Mouse (Mus musculus) intestine, embryonic 16.5 days (tissue): ENCODE measurements around the gene Phf6. TPM values are rescaled to one million over a fixed set of nuclear protein-coding genes. Genes with fewer than 3 reads are reported as not detected.
"Not testable (repeated sequence)": the region's sequence is repeated elsewhere in the genome, so short reads cannot be mapped to it uniquely, and the experiment has no call there.

Experiments
- ATAC-seq: fragments of 200-750 bp; cut with Nextera tagmentation; 2 replicates; pipeline ENCODE4 v1.8.0; 2017; ENCODE audit warnings: moderate TSS enrichment, moderate library complexity
- H3K27ac ChIP-seq: fragments of 300-500 bp; sonication (generic); 2 replicates; pipeline ENCODE4 v1.5.1; 2014; ENCODE audit warnings: mild to moderate bottlenecking, low read length
- H3K27me3 ChIP-seq: fragments of 300-500 bp; sonication (generic); replicated peaks from 2 replicates; pipeline ENCODE4 v1.6.1; 2014; ENCODE audit warnings: low read length, control low read depth, mixed read lengths; ENCODE audit not compliant: control insufficient read depth, insufficient read depth
- H3K36me3 ChIP-seq: fragments of 300-500 bp; sonication (generic); 2 replicates; pipeline ENCODE4 v1.6.1; 2014; ENCODE audit warnings: low read length, control low read depth; ENCODE audit not compliant: control insufficient read depth, insufficient read depth
- H3K4me1 ChIP-seq: fragments of 300-500 bp; sonication (generic); 2 replicates; pipeline ENCODE4 v1.6.1; 2014; ENCODE audit warnings: low read length, control low read depth, mixed read lengths; ENCODE audit not compliant: control insufficient read depth, insufficient read depth
- H3K4me2 ChIP-seq: fragments of 300-500 bp; sonication (generic); 2 replicates; pipeline ENCODE4 v1.6.1; 2014; ENCODE audit warnings: low read depth, low read length, control low read depth
- H3K4me3 ChIP-seq: fragments of 300-500 bp; sonication (generic); 2 replicates; pipeline ENCODE4 v1.5.1; 2014; ENCODE audit warnings: mild to moderate bottlenecking, low read length
- H3K9ac ChIP-seq: fragments of 300-500 bp; sonication (generic); 2 replicates; pipeline ENCODE4 v1.6.1; 2014; ENCODE audit warnings: low read depth, low read length
- H3K9me3 ChIP-seq: fragments of 300-500 bp; sonication (generic); 2 replicates; pipeline ENCODE4 v1.6.1; 2016; ENCODE audit warnings: low read length, control low read depth; ENCODE audit not compliant: control insufficient read depth
- WGBS: fragments of 180-500 bp; shearing (Covaris S2); extraction: QIAGEN DNeasy Blood & Tissue Kit; methylation state at CpG from one replicate; pipeline ENCODE4 v1.1.7; 2014; 5-methylcytosine and 5-hydroxymethylcytosine counted together
- polyA plus RNA-seq: library from polyadenylated mRNA; unstranded; fragments of >200 nt; fragmentation: Nextera tagmentation; extraction: Ambion mirVana; gene quantifications from 2 replicates; pipeline ENCODE4 v1.2.1, GENCODE M21; 2015

Phf6 gene
- polyA plus RNA-seq = 19.9 and 21.9 TPM in 2 replicates

- ATAC-seq = peak; percentile 100
- H3K4me2 ChIP-seq = peak within 1 kb of the TSS; percentile 57
- WGBS = 22% methylated on average over 54 of the region's 54 CpGs
- no peaks in the 10 kb centered on the region for H3K9me3 ChIP-seq
- no peaks in the 10 kb centered on the region for H3K36me3 ChIP-seq
- peak within 1 kb of the TSS; percentile 90 for H3K27ac ChIP-seq
- H3K9ac ChIP-seq = peak within 1 kb of the TSS; percentile 81
- H3K4me3 ChIP-seq = peak within 1 kb of the TSS; percentile 67
- H3K4me1 ChIP-seq = no peaks in the 10 kb centered on the region
- H3K27me3 ChIP-seq = no peaks in the 10 kb centered on the region
Measured at GRCm38 (mm10) chrX:52911587-52912371, at the start of gene Phf6. Gene Phf6 (plus strand): TSS chrX:52912266.

- Histone ChIP-seq H3K27me3 (no peaks in the 10 kb centered on the region), H3K4me3 (no peak overlapping the region), H3K9ac (no peak overlapping the region), H3K36me3 (no peaks in the 10 kb centered on the region), H3K4me2 (no peak overlapping the region), H3K9me3 (no peaks in the 10 kb centered on the region), H3K4me1 (no peaks in the 10 kb centered on the region), H3K27ac (no peak overlapping the region)
- 64% methylated on average over 2 of the region's 2 CpGs for WGBS
- no peak for ATAC-seq
Measured at GRCm38 (mm10) chrX:52864126-52864525, 47.9 kb upstream of the Phf6 start.

GRCm38 (mm10) chrX:52898486-52898885 lies 13.6 kb upstream of the Phf6 start:
- not testable (repeated sequence) for H3K4me2 ChIP-seq, ATAC-seq, H3K4me3 ChIP-seq, H3K36me3 ChIP-seq, H3K9me3 ChIP-seq, H3K4me1 ChIP-seq, H3K27ac ChIP-seq, H3K9ac ChIP-seq, H3K27me3 ChIP-seq
- 90% methylated on average over 11 of the region's 27 CpGs for WGBS

GRCm38 (mm10) chrX:52912372-52912728 lies 284 bp downstream of the Phf6 start:
- Histone ChIP-seq H3K4me2 (peak overlapping the region; percentile 52), H3K27me3 (no peaks in the 10 kb centered on the region), H3K9ac (peak overlapping the region; percentile 81), H3K4me3 (peak overlapping the region; percentile 67), H3K9me3 (no peaks in the 10 kb centered on the region), H3K36me3 (no peaks in the 10 kb centered on the region), H3K27ac (peak overlapping the region; percentile 90), H3K4me1 (no peaks in the 10 kb centered on the region)
- ATAC-seq = no peak; the same call in 1 of the 2 replicates
- WGBS = 20% methylated on average over 19 of the region's 26 CpGs

GRCm38 (mm10) chrX:52912826-52913701 lies 998 bp downstream of the Phf6 start:
- H3K9ac ChIP-seq = peak overlapping the region; percentile 81
- no peaks in the 10 kb centered on the region for H3K27me3 ChIP-seq
- peak overlapping the region; percentile 52 for H3K4me2 ChIP-seq
- H3K4me1 ChIP-seq = no peaks in the 10 kb centered on the region
- peak overlapping the region; percentile 67 for H3K4me3 ChIP-seq
- no peaks in the 10 kb centered on the region for H3K9me3 ChIP-seq
- peak; percentile 3; the same call in 1 of the 2 replicates for ATAC-seq
- H3K27ac ChIP-seq = 0 out of 2 replicates have a peak overlapping the region, but pooled peaks have one; percentile 23
- no peaks in the 10 kb centered on the region for H3K36me3 ChIP-seq
- 14% methylated on average over 31 of the region's 31 CpGs for WGBS

GRCm38 (mm10) chrX:52913856-52914255 lies 1.8 kb downstream of the Phf6 start:
- Histone ChIP-seq H3K36me3 (no peaks in the 10 kb centered on the region), H3K27ac (no peak overlapping the region), H3K9ac (no peak overlapping the region), H3K4me2 (peak overlapping the region; percentile 22; the same call in 1 of the 2 replicates), H3K4me1 (no peaks in the 10 kb centered on the region), H3K4me3 (no peak overlapping the region), H3K27me3 (no peaks in the 10 kb centered on the region), H3K9me3 (no peaks in the 10 kb centered on the region)
- 44% methylated on average over 4 of the region's 4 CpGs for WGBS
- ATAC-seq = no peak

- ATAC-seq = no peak
- H3K27ac ChIP-seq = no peak overlapping the region
- H3K4me2 ChIP-seq = no peak overlapping the region
- H3K9me3 ChIP-seq = no peaks in the 10 kb centered on the region
- no peaks in the 10 kb centered on the region for H3K36me3 ChIP-seq
- no peaks in the 10 kb centered on the region for H3K27me3 ChIP-seq
- H3K9ac ChIP-seq = no peak overlapping the region
- H3K4me1 ChIP-seq = no peaks in the 10 kb centered on the region
- no peak overlapping the region for H3K4me3 ChIP-seq
Measured at GRCm38 (mm10) chrX:52914705-52915104, 2.6 kb downstream of the Phf6 start.

- Histone ChIP-seq H3K9ac (no peak overlapping the region), H3K4me2 (no peak overlapping the region), H3K9me3 (no peaks in the 10 kb centered on the region), H3K4me1 (no peaks in the 10 kb centered on the region), H3K4me3 (no peak overlapping the region), H3K36me3 (no peaks in the 10 kb centered on the region), H3K27me3 (no peaks in the 10 kb centered on the region), H3K27ac (no peak overlapping the region)
- 74% methylated on average over 7 of the region's 7 CpGs for WGBS
- no peak for ATAC-seq
Measured at GRCm38 (mm10) chrX:52916516-52916915, 4.5 kb downstream of the Phf6 start.

- ATAC-seq = no peak
- no peak overlapping the region for H3K27ac ChIP-seq
- 88% methylated on average over 9 of the region's 9 CpGs for WGBS
- H3K36me3 ChIP-seq = no peaks in the 10 kb centered on the region
- no peak overlapping the region for H3K4me3 ChIP-seq
- H3K9ac ChIP-seq = no peak overlapping the region
- no peaks in the 10 kb centered on the region for H3K27me3 ChIP-seq
- H3K9me3 ChIP-seq = no peaks in the 10 kb centered on the region
- H3K4me2 ChIP-seq = no peak overlapping the region
- H3K4me1 ChIP-seq = no peaks in the 10 kb centered on the region
Measured at GRCm38 (mm10) chrX:52926726-52927125, 14.7 kb downstream of the Phf6 start.
